ENCODE assay signal across 20 mouse cellular contexts in the genomic region with DNA sequence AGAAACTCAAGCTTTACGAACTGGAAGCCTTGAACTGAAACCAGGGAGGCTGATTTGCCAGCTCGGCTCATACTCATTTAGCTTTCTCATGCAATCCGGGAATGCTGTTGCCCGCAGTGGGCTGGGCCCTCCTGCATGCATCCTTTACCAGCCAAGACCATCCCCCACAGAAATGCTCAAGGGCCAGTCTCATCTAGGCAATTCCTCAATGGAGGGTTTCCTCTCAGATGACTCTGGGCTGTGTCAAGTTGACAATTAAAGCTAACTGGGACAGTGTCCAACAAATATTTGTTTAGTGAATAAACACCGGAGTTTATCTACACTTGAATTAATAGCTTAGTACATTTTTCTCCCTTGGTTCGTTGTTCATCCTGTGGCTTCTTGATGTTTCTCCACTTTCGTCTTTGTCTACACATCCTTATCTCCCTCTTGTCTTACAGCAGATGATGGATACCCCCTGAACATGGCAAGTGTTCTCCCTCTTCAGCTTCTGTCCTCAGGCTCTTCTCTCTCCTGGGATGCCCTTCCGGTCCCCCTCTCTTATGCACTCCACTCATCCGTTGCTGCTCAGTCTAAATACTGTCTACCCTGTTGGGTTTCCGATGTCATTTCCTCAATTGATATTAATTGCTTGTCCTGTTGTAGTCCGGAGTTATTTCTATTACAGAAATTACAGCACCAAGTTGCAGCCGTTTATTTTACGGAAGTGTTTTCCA.
DNase-seq lines count a peak whose midpoint lies in the region; ATAC-seq and TF ChIP-seq lines count a peak whose summit lies in the region.
"Had no signal": no experiment of that assay in that cellular context is flagged by ENCODE, and none has a peak within 500 bp of the region (broad histone marks: within the 10 kb centered on the region; RNA-seq: fewer than 3 reads in every experiment).

No protein-coding gene starts in this region.

- H3K27me3 ChIP-seq in hindbrain, embryonic 13.5 days, result no peaks in the 10 kb centered on the region
- no peaks in the 10 kb centered on the region for H3K27me3 ChIP-seq in hindbrain, embryonic 11.5 days (ENCODE audit: control insufficient read depth, insufficient read depth, low read length)
- no peaks in the 10 kb centered on the region for H3K27me3 ChIP-seq in lung, embryonic 16.5 days (ENCODE audit: control insufficient read depth, insufficient read depth, low read depth, low read length)
- H3K27me3 ChIP-seq in small intestine, adult 2 months (ENCODE audit: control insufficient read depth, insufficient read depth, low read length), result no peaks in the 10 kb centered on the region
- H3K27me3 ChIP-seq: heart, embryonic 12.5 days; limb, embryonic 15.5 days; midbrain, embryonic 12.5 days; neural tube, embryonic 12.5 days had no signal

- ATAC-seq in hindbrain, embryonic 13.5 days (ENCODE audit: low FRiP score), result peak; percentile 67
- no peak for ATAC-seq in hindbrain, embryonic 11.5 days (ENCODE audit: low FRiP score)
- ATAC-seq in lung, embryonic 16.5 days (ENCODE audit: low read depth), result peak; percentile 52; the same call in 1 of the 2 replicates
- ATAC-seq: forebrain, embryonic 14.5 days; liver, postnatal 0 days had no signal

- no peaks in the 10 kb centered on the region for H3K36me3 ChIP-seq in hindbrain, embryonic 13.5 days
- H3K36me3 ChIP-seq in hindbrain, embryonic 11.5 days (ENCODE audit: control insufficient read depth, insufficient read depth, low read length), result no peaks in the 10 kb centered on the region
- H3K36me3 ChIP-seq in lung, embryonic 16.5 days (ENCODE audit: control insufficient read depth, insufficient read depth, low read length), result no peaks in the 10 kb centered on the region
- H3K36me3 ChIP-seq in small intestine, adult 2 months (ENCODE audit: control insufficient read depth, insufficient read depth, low read length), result no peaks in the 10 kb centered on the region
- H3K36me3 ChIP-seq: heart, embryonic 12.5 days; limb, embryonic 15.5 days; midbrain, embryonic 12.5 days; neural tube, embryonic 12.5 days had no signal

- H3K4me3 ChIP-seq in hindbrain, embryonic 13.5 days, result no peak overlapping the region
- H3K4me3 ChIP-seq in hindbrain, embryonic 11.5 days (ENCODE audit: low read depth, low read length), result no peak overlapping the region
- no peak overlapping the region for H3K4me3 ChIP-seq in lung, embryonic 16.5 days (ENCODE audit: low read length)
- H3K4me3 ChIP-seq in small intestine, adult 2 months (ENCODE audit: low read depth, low read length), result no peak overlapping the region
- H3K4me3 ChIP-seq: heart, embryonic 12.5 days; limb, embryonic 15.5 days; midbrain, embryonic 12.5 days; neural tube, embryonic 12.5 days had no signal

- H3K4me2 ChIP-seq in hindbrain, embryonic 13.5 days, result no peak overlapping the region
- no peak overlapping the region for H3K4me2 ChIP-seq in hindbrain, embryonic 11.5 days (replicated peaks; ENCODE audit: low read depth, low read length)
- H3K4me2 ChIP-seq in lung, embryonic 16.5 days (ENCODE audit: low read depth, low read length), result no peak overlapping the region
- H3K4me2 ChIP-seq: heart, embryonic 12.5 days; limb, embryonic 15.5 days; midbrain, embryonic 12.5 days; neural tube, embryonic 12.5 days had no signal

- TF ChIP-seq CTCF in small intestine, adult 2 months (IDR thresholded peaks at IDR 0.05; ENCODE audit: extremely low read depth, insufficient read length, insufficient replicate concordance, low read depth, low read length), result no peak

- no peak for DNase-seq in hindbrain, embryonic 11.5 days (ENCODE audit: low spot score)
- no peak for DNase-seq in lung, postnatal 25 days (ENCODE audit: low spot score)
- DNase-seq in ZHBTc4 (ENCODE audit: low read depth, low spot score), result peak; percentile 16
- no peak for DNase-seq in frontal cortex, postnatal 36 days (ENCODE audit: low spot score in 2 of 2)
- DNase-seq in embryo, embryonic 10.5 days (ENCODE audit: low spot score), result no peak
- DNase-seq: adrenal gland, postnatal 10 days; B cell, adult 2 months; cerebellum, adult 9-10 months; heart, postnatal 14 days; kidney, postnatal 10 days; liver, postnatal 0 days; spleen, adult 18-20 months had no signal

- peaks cover 19% of the 10 kb centered on the region for H3K4me1 ChIP-seq in hindbrain, embryonic 13.5 days (replicated peaks)
- H3K4me1 ChIP-seq in hindbrain, embryonic 11.5 days (replicated peaks; ENCODE audit: control insufficient read depth, insufficient read depth, low read length), result no peaks in the 10 kb centered on the region
- H3K4me1 ChIP-seq in lung, embryonic 16.5 days (replicated peaks; ENCODE audit: control insufficient read depth, insufficient read depth, low read length), result peaks cover 4% of the 10 kb centered on the region; the same call in 1 of the 2 replicates
- H3K4me1 ChIP-seq in small intestine, adult 2 months (ENCODE audit: control insufficient read depth, insufficient read depth, insufficient read length, low read length), result no peaks in the 10 kb centered on the region
- H3K4me1 ChIP-seq: limb, embryonic 15.5 days; midbrain, embryonic 12.5 days had no signal

- no peaks in the 10 kb centered on the region for H3K9me3 ChIP-seq in hindbrain, embryonic 13.5 days
- H3K9me3 ChIP-seq in hindbrain, embryonic 11.5 days (ENCODE audit: control insufficient read depth, low read length), result no peaks in the 10 kb centered on the region
- no peaks in the 10 kb centered on the region for H3K9me3 ChIP-seq in lung, embryonic 16.5 days (ENCODE audit: control insufficient read depth, low read length)
- H3K9me3 ChIP-seq: heart, embryonic 12.5 days; limb, embryonic 15.5 days; midbrain, embryonic 12.5 days; neural tube, embryonic 12.5 days had no signal

- TF ChIP-seq POLR2A in small intestine, adult 2 months (IDR thresholded peaks at IDR 0.05; ENCODE audit: low read depth, low read length), result no peak

- no peak overlapping the region for H3K9ac ChIP-seq in hindbrain, embryonic 13.5 days
- no peak overlapping the region for H3K9ac ChIP-seq in hindbrain, embryonic 11.5 days (ENCODE audit: low read depth, low read length)
- H3K9ac ChIP-seq in lung, embryonic 16.5 days (ENCODE audit: low read length), result no peak overlapping the region
- H3K9ac ChIP-seq: heart, embryonic 12.5 days; limb, embryonic 15.5 days; liver, postnatal 0 days; midbrain, embryonic 12.5 days; neural tube, embryonic 12.5 days had no signal

- H3K27ac ChIP-seq in hindbrain, embryonic 13.5 days, result no peak overlapping the region
- no peak overlapping the region for H3K27ac ChIP-seq in hindbrain, embryonic 11.5 days (ENCODE audit: low read depth, low read length)
- no peak overlapping the region for H3K27ac ChIP-seq in lung, embryonic 16.5 days (ENCODE audit: low read length)
- peak overlapping the region; percentile 22; the same call in 1 of the 2 replicates for H3K27ac ChIP-seq in small intestine, adult 2 months (ENCODE audit: insufficient read depth, low read depth, low read length)
- H3K27ac ChIP-seq: limb, embryonic 15.5 days; midbrain, embryonic 12.5 days; neural tube, embryonic 12.5 days had no signal

- 68% methylated on average over 13 of the region's 13 CpGs for WGBS in hindbrain, embryonic 13.5 days
- WGBS in hindbrain, embryonic 11.5 days, result 80% methylated on average over 13 of the region's 13 CpGs
- 25% methylated on average over 13 of the region's 13 CpGs for WGBS in lung, embryonic 16.5 days
- 41% methylated on average over 13 of the region's 13 CpGs for WGBS in small intestine, adult 2 months
